Mouse (Mus musculus) myocyte (in vitro differentiated cells): Measurements from ENCODE around the gene Myo1e. TPM values are rescaled to one million over a fixed set of nuclear protein-coding genes. Genes with fewer than 3 reads are reported as not detected.
A peak's percentile ranks its signal among the peaks of the same experiment; 100 is the strongest.

ENCODE experiments used
- H3K27me3 ChIP-seq: one replicate; pipeline ENCODE4 v1.6.1; 2011; ENCODE audit not compliant: control insufficient read depth, insufficient read depth, insufficient read length
- H3K36me3 ChIP-seq: one replicate; pipeline ENCODE4 v1.6.1; 2011; ENCODE audit not compliant: control insufficient read depth, insufficient read depth
- H3K4me2 ChIP-seq: one replicate; pipeline ENCODE4 v1.6.1; 2011; ENCODE audit warnings: low read depth, control low read depth
- H3K4me3 ChIP-seq: one replicate; pipeline ENCODE4 v1.5.1; 2011; ENCODE audit warnings: mild to moderate bottlenecking, control low read depth, moderate library complexity
- H3K79me2 ChIP-seq: one replicate; pipeline ENCODE4 v1.6.1; 2011; ENCODE audit not compliant: control insufficient read depth, insufficient read depth
- H3ac ChIP-seq: one replicate; pipeline ENCODE4 v1.6.1; 2011; ENCODE audit not compliant: control insufficient read depth, insufficient read length
- CEBPB ChIP-seq: IDR thresholded peaks from 2 replicates; pipeline ENCODE4 v1.6.1; 2011; ENCODE audit warnings: mild to moderate bottlenecking, moderate library complexity; ENCODE audit not compliant: poor library complexity, insufficient read depth, severe bottlenecking
- E2F4 ChIP-seq: IDR thresholded peaks from one replicate; pipeline ENCODE4 v1.6.1; 2011; ENCODE audit warnings: mild to moderate bottlenecking, control low read depth, moderate library complexity; ENCODE audit not compliant: insufficient read depth
- MAX ChIP-seq: IDR thresholded peaks from one replicate; pipeline ENCODE4 v1.6.1; 2011; ENCODE audit warnings: low read depth, mild to moderate bottlenecking, control low read depth
- MYOD1 ChIP-seq, 3 experiments: IDR thresholded peaks; one replicate each; pipeline ENCODE4 v1.6.1; 2011; ENCODE audit warnings: control low read depth in 2 of 3, low read depth in 2 of 3, mild to moderate bottlenecking in 2 of 3, moderate library complexity in 1 of 3; ENCODE audit not compliant: insufficient read length in 2 of 3, control insufficient read depth in 1 of 3
- MYOG ChIP-seq, 3 experiments: IDR thresholded peaks; one replicate each; pipeline ENCODE4 v1.6.1; 2011; ENCODE audit warnings: control low read depth in 2 of 3, low read depth in 2 of 3, mild to moderate bottlenecking in 2 of 3; ENCODE audit not compliant: insufficient read length in 2 of 3, control insufficient read depth in 1 of 3, insufficient read depth in 1 of 3
- POLR2A ChIP-seq: IDR thresholded peaks from one replicate; pipeline ENCODE4 v1.6.1; 2011; ENCODE audit warnings: low read depth, mild to moderate bottlenecking, control low read depth, moderate library complexity; ENCODE audit not compliant: insufficient read length
- POLR2AphosphoS2 ChIP-seq: IDR thresholded peaks from one replicate; pipeline ENCODE4 v1.6.1; 2011; ENCODE audit warnings: low read depth, control low read depth; ENCODE audit not compliant: insufficient read length
- REST ChIP-seq: IDR thresholded peaks from one replicate; pipeline ENCODE4 v1.6.1; 2011; ENCODE audit warnings: mild to moderate bottlenecking, control low read depth, moderate library complexity; ENCODE audit not compliant: insufficient read depth, insufficient read length
- SRF ChIP-seq: IDR thresholded peaks from one replicate; pipeline ENCODE4 v1.6.1; 2011; ENCODE audit warnings: low read depth; ENCODE audit not compliant: control insufficient read depth, insufficient read length
- TCF12 ChIP-seq: IDR thresholded peaks from one replicate; pipeline ENCODE4 v1.6.1; 2011; ENCODE audit warnings: mild to moderate bottlenecking, control low read depth; ENCODE audit not compliant: poor library complexity, insufficient read depth, severe bottlenecking
- TCF3 ChIP-seq: IDR thresholded peaks from one replicate; pipeline ENCODE4 v1.6.1; 2011; ENCODE audit warnings: low read depth, control low read depth; ENCODE audit not compliant: insufficient read length
- USF1 ChIP-seq: IDR thresholded peaks from one replicate; pipeline ENCODE4 v1.6.1; 2011; ENCODE audit warnings: low read depth, mild to moderate bottlenecking, control low read depth, moderate library complexity
- polyA plus RNA-seq: library from polyadenylated mRNA; unstranded; fragments of >200 nt; fragmentation: generic; extraction: Trizol; gene quantifications from one replicate; pipeline ENCODE4 v1.2.1, GENCODE M21; 2012; ENCODE audit warnings: missing spikeins

Myo1e gene
- polyA plus RNA-seq, 1 experiment, result 26.5 TPM

DNA sequence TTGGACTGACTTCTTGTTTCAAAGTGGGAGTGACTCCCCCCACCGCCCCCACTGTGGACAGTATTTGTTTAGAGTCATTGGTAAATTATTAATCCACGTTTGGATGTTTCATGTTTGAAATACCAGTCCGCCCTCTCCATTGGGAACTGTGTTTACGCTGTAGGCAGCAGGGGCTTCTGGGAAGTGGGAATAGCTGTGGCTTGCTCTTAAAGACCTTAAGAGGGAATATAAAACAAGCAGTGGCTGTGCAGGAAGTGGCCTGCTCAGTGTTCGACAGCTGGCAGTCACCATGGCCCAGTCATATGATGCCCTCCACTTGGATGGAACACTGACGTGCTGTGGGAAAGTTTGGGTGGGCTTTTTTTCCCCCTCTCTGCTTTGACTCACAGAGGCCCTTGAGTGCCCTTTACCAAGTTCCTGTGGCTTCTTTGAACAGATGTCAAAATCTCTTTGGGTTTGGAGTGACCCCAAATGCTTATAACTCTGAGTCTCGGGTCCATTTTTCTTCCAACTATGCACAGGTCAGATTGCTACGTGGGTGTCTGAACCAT is 34.3 kb downstream of the Myo1e start:
- peaks cover 88% of the 10 kb centered on the region for H3K79me2 ChIP-seq
- no peak overlapping the region for H3ac ChIP-seq
- peak overlapping the region; percentile 67 for H3K4me2 ChIP-seq
- peak in 2 of 3 experiments; percentile 88 to 93 for TF ChIP-seq MYOD1 (IDR thresholded peaks at IDR 0.05; ENCODE audit: control insufficient read depth in 1 of 3, insufficient read length in 2 of 3, low read depth in 2 of 3)
- no peak for TF ChIP-seq POLR2AphosphoS2
- TF ChIP-seq USF1, result peak; percentile 21
- peak; percentile 30 to 90 (median 43) for TF ChIP-seq MYOG (IDR thresholded peaks at IDR 0.05; ENCODE audit: control insufficient read depth in 1 of 3, insufficient read depth in 1 of 3, insufficient read length in 2 of 3, low read depth in 2 of 3)
- peak; percentile 4 for TF ChIP-seq TCF12
- TF ChIP-seq POLR2A, result peak; percentile 32
- no peak for TF ChIP-seq E2F4
- peak; percentile 66 for TF ChIP-seq SRF
- H3K4me3 ChIP-seq, result no peak overlapping the region
- no peaks in the 10 kb centered on the region for H3K27me3 ChIP-seq
- no peaks in the 10 kb centered on the region for H3K36me3 ChIP-seq

DNA sequence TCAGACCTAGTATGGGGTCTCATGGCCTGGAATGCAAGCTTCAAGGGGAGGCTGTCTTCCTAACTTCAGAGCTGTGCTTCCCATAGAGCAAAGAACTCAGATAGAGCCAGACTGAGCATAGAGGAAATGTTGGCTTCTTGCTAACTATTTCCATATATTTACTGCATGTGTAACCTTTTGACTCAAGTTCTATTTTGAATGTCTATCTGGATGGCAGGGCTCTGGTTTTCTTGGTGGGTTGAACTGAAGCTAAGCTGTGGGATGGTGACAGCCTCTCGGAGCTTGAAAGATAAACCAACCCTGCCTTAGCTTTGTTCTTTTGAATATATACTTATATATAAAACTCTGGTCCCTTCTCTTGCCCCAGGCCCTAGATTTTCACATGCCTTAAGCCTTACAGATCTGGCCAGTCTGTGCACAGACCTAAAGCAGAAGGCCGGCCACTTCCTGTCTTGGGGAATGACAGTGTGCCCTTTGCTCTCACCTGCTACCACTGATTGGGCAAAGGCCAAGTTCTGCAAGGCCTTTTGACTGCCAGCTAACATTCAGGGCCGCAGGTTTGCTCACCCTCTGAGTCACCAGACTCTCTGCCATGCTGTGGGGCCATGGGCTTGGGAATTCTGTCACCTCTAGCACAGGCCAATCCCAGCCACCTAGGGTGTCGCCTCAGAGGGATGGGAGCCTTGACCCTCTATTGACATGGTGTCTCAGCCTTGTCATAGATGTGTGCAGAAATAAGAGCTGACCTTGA is 35.1 kb downstream of the Myo1e start:
- Histone ChIP-seq H3K4me2 (peak overlapping the region; percentile 67), H3K27me3 (no peaks in the 10 kb centered on the region), H3K4me3 (no peak overlapping the region), H3ac (no peak overlapping the region), H3K79me2 (peaks cover 88% of the 10 kb centered on the region), H3K36me3 (no peaks in the 10 kb centered on the region)
- TF ChIP-seq MYOG (IDR thresholded peaks at IDR 0.05; ENCODE audit: control insufficient read depth in 1 of 3, insufficient read depth in 1 of 3, insufficient read length in 2 of 3, low read depth in 2 of 3) (peak in 1 of 3 experiments; percentile 85), MYOD1 (IDR thresholded peaks at IDR 0.05; ENCODE audit: control insufficient read depth in 1 of 3, insufficient read length in 2 of 3, low read depth in 2 of 3) (peak in 2 of 3 experiments; percentile 71 to 93), POLR2AphosphoS2 (no peak), TCF3 (no peak), E2F4 (no peak), CEBPB (no peak), USF1 (no peak), SRF (no peak), MAX (no peak), TCF12 (peak; percentile 16), POLR2A (no peak), REST (no peak)

DNA sequence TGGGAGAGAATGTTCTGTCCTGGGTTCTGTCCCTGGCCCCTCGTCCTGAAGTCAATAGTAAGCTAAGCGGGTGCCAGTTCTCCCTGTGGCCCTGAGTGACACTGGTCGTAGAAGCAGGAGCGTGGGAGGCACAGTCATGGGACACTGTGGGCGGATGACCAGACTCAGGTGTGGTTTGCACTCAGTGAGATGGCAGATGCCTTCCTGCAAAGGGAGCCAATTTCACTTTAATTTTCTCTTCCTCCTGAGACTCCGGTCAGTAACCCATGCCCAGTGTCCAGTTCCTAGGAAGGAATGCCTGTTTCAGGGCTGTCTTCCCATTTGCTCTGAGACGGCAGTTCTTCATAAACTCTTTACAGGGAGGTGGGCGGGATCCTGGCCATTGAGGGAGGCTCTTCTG is 36.1 kb downstream of the Myo1e start:
- Histone ChIP-seq H3ac (no peak overlapping the region), H3K4me3 (no peak overlapping the region), H3K36me3 (no peaks in the 10 kb centered on the region), H3K4me2 (peak overlapping the region; percentile 67), H3K79me2 (peaks cover 82% of the 10 kb centered on the region), H3K27me3 (no peaks in the 10 kb centered on the region)
- TF ChIP-seq MYOD1 (IDR thresholded peaks at IDR 0.05; ENCODE audit: control insufficient read depth in 1 of 3, insufficient read length in 2 of 3, low read depth in 2 of 3) (peak in 1 of 3 experiments; percentile 54), REST (no peak)

DNA sequence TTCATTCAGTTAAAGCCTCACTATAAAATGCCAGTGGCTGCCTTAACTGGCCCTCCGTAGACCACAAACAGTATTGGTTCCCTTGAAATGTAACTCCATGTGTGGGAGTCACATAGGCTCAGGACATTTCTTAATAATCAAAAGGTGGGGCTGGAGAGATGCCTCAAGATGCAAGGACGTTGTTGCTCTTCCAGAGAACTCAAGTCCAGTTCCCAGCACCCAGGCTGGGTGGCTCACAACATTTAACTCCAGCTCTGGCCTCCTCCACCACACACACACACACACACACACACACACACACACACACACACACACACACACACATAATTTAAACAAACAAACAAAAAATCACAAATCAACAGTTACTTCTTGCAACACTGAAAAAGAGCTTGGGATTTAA is 36.6 kb downstream of the Myo1e start:
- TF ChIP-seq MAX (no peak), SRF (no peak), MYOD1 (IDR thresholded peaks at IDR 0.05; ENCODE audit: control insufficient read depth in 1 of 3, insufficient read length in 2 of 3, low read depth in 2 of 3) (no peak), REST (no peak), POLR2A (no peak), TCF12 (no peak), CEBPB (no peak), E2F4 (no peak), POLR2AphosphoS2 (no peak), TCF3 (no peak), MYOG (IDR thresholded peaks at IDR 0.05; ENCODE audit: control insufficient read depth in 1 of 3, insufficient read depth in 1 of 3, insufficient read length in 2 of 3, low read depth in 2 of 3) (no peak), USF1 (no peak)
- Histone ChIP-seq H3K4me3 (no peak overlapping the region), H3K4me2 (peak overlapping the region; percentile 67), H3K36me3 (no peaks in the 10 kb centered on the region), H3K79me2 (peaks cover 78% of the 10 kb centered on the region), H3K27me3 (no peaks in the 10 kb centered on the region), H3ac (no peak overlapping the region)

DNA sequence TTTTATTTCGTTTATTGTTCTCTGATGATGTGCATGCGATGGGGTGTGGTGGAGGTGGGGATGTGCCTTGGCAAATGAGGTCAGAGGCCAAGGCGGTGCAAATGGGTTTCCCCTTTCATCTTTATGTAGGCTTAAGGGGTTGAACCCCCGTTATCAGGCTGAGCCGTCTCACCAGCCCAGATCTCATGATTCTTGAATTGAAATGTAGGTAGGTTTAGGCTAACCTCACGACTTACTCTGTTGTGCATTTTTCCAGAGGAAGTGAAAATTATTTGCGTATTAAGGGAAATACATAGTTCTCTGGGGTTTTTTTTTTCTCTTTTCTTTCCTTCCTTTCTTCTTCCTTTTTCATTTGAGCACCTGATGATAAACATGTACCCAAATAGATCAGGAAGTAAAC is 37.0 kb downstream of the Myo1e start:
- Histone ChIP-seq H3K4me3 (no peak overlapping the region), H3K79me2 (peaks cover 76% of the 10 kb centered on the region), H3ac (no peak overlapping the region), H3K4me2 (peak overlapping the region; percentile 67), H3K36me3 (no peaks in the 10 kb centered on the region), H3K27me3 (no peaks in the 10 kb centered on the region)
- no peak for TF ChIP-seq USF1
